Mouse (Mus musculus): Measurements from ENCODE around the gene Hoxa7. TPM values are rescaled to one million over a fixed set of nuclear protein-coding genes. Genes with fewer than 3 reads are reported as not detected.
A peak's percentile ranks its signal among the peaks of the same experiment; 100 is the strongest.

Hoxa7 gene
- polyA plus RNA-seq, 1 experiment from 2014 or later: not detected

DNA sequence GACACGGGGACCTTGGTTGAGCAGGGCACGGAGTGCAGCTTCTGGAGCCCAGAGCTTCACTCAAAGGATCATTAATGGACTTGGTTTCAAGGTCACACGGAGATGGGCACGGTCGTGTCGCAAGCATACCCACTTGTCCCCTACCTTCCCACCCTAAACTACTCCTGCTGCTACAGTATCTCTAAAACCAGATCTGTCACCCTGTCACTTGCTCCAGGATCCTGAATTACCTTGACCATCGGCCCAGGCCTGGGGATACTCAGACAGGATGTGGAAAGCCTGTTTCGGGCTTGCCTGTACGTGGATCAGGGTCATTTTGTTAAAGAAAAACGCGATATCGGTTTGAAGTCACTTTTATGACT, 12.0 kb downstream of the Hoxa7 start:
- Histone ChIP-seq H3K36me3 (ENCODE audit: poor library complexity, severe bottlenecking) (no peaks in the 10 kb centered on the region), H3K9me3 (replicated peaks) (no peaks in the 10 kb centered on the region), H3K9ac (no peak overlapping the region), H3K27me3 (peaks cover 100% of the 10 kb centered on the region), H3K4me1 (0 out of 2 replicates have a peak, but pooled peaks cover 8% of the 10 kb centered on the region), H3K4me3 (no peak overlapping the region), H3K27ac (no peak overlapping the region), H3K4me2 (no peak overlapping the region)
- WGBS: 5% methylated on average over 12 of the region's 12 CpGs
- ATAC-seq: no peak

GRCm38 (mm10) chr6:52208868-52209684, 12.6 kb downstream of the Hoxa7 start:
- peaks cover 100% of the 10 kb centered on the region for H3K27me3 ChIP-seq
- peaks cover 13% of the 10 kb centered on the region for H3K4me1 ChIP-seq
- H3K9me3 ChIP-seq (replicated peaks): no peaks in the 10 kb centered on the region
- no peak overlapping the region for H3K9ac ChIP-seq
- no peaks in the 10 kb centered on the region for H3K36me3 ChIP-seq (ENCODE audit: poor library complexity, severe bottlenecking)
- ATAC-seq: no peak
- H3K4me2 ChIP-seq: 0 out of 2 replicates have a peak overlapping the region, but pooled peaks have one; percentile 13
- H3K27ac ChIP-seq: no peak overlapping the region
- WGBS: 3% methylated on average over 18 of the region's 18 CpGs
- no peak overlapping the region for H3K4me3 ChIP-seq

- H3K4me2 ChIP-seq: 0 out of 2 replicates have a peak within 1 kb of the TSS, but pooled peaks have one; percentile 13
- no peak within 1 kb of the TSS for H3K4me3 ChIP-seq
- no peak within 1 kb of the TSS for H3K27ac ChIP-seq
- no peaks in the 10 kb centered on the region for H3K9me3 ChIP-seq (replicated peaks)
- H3K27me3 ChIP-seq: peaks cover 100% of the 10 kb centered on the region
- H3K4me1 ChIP-seq: peaks cover 20% of the 10 kb centered on the region
- no peak for ATAC-seq
- 1% methylated on average over 47 of the region's 47 CpGs for WGBS
- H3K9ac ChIP-seq: no peak within 1 kb of the TSS
- no peaks in the 10 kb centered on the region for H3K36me3 ChIP-seq (ENCODE audit: poor library complexity, severe bottlenecking)
Observed at GRCm38 (mm10) chr6:52208072-52208867, 13.4 kb downstream of the Hoxa7 start, which contains the start of gene Hoxa6. Gene Hoxa6, minus strand, starts transcription at chr6:52208722.

- no peak for ATAC-seq
- Histone ChIP-seq H3K4me3 (no peak overlapping the region), H3K36me3 (ENCODE audit: poor library complexity, severe bottlenecking) (no peaks in the 10 kb centered on the region), H3K9ac (no peak overlapping the region), H3K9me3 (replicated peaks) (no peaks in the 10 kb centered on the region), H3K27ac (no peak overlapping the region), H3K27me3 (peaks cover 100% of the 10 kb centered on the region), H3K4me2 (no peak overlapping the region), H3K4me1 (peaks cover 18% of the 10 kb centered on the region)
Observed at GRCm38 (mm10) chr6:52207684-52207976, 14.0 kb downstream of the Hoxa7 start.

DNA sequence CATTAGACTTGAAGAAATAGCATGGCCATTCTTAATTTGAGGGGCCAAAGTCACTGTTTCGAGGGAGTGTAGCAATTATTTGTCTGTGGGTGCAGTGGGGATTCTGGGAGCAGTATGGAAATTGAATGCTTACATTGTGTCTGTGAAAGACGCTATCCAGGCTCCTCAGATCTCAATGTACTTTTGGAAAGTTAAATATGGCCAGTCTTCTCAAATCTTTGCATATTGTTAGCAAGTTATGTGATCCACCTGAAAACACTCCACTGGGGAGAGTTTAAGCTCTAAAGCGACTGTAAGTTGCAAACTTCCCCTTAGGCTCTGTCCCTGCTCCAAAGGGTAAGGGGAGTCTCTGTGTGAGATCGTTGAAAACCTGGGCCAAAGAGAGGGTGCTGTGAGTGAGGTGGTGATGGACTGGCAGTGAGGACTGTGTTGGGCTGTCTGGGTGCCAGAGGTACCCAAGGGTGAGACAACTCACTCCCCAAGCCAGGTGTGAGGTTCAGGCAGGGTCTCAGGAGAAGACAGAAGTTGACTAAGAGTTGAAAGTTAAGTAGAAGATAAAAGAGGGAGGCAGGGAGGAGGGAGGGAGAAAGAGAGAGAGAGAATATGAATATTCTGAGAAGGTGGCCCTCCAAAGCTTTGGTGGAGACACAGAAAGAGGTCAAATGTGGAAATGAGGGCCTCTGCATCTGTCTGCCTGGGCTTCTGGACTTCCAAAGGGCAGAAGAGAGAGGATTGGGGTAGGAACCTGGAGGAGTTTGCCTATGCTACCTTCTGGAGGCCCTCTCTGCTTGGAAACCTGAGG, 14.6 kb downstream of the Hoxa7 start:
- Histone ChIP-seq H3K36me3 (ENCODE audit: poor library complexity, severe bottlenecking) (no peaks in the 10 kb centered on the region), H3K27me3 (peaks cover 100% of the 10 kb centered on the region), H3K4me2 (no peak overlapping the region), H3K4me3 (no peak overlapping the region), H3K9me3 (replicated peaks) (no peaks in the 10 kb centered on the region), H3K4me1 (peaks cover 18% of the 10 kb centered on the region), H3K9ac (no peak overlapping the region), H3K27ac (no peak overlapping the region)
- under 1% methylated on average over 4 of the region's 4 CpGs for WGBS
- no peak for ATAC-seq

- WGBS: 1% methylated on average over 55 of the region's 55 CpGs
- no peak for ATAC-seq
- Histone ChIP-seq H3K36me3 (ENCODE audit: poor library complexity, severe bottlenecking) (no peaks in the 10 kb centered on the region), H3K9ac (no peak overlapping the region), H3K4me3 (no peak overlapping the region), H3K27me3 (peaks cover 100% of the 10 kb centered on the region), H3K9me3 (replicated peaks) (no peaks in the 10 kb centered on the region), H3K4me2 (no peak overlapping the region), H3K27ac (no peak overlapping the region), H3K4me1 (peaks cover 18% of the 10 kb centered on the region)
Observed at GRCm38 (mm10) chr6:52205638-52206621, 15.7 kb downstream of the Hoxa7 start.

DNA sequence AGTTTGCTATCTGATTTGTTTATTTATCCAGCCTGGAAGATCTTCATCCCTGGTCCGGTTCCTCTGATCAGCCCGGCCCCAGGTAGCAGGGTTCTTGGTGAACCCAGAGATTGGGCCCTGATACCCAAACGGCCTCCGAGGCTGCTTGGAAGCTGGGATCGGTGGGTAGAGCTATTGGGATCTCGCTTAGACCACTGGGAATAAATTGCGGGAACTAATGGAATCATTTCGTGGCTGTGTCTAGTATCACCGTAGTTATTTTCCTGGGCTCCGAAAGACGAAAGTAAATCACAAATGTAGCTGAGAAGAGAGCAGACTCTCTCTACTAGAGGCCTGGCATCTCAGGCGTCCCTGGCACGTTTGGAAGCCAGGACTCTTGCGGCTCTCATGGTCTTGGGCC, 16.4 kb downstream of the Hoxa7 start:
- WGBS: 4% methylated on average over 14 of the region's 14 CpGs
- Histone ChIP-seq H3K4me1 (peaks cover 18% of the 10 kb centered on the region), H3K27ac (no peak overlapping the region), H3K4me3 (no peak overlapping the region), H3K4me2 (no peak overlapping the region), H3K27me3 (peaks cover 100% of the 10 kb centered on the region), H3K9ac (no peak overlapping the region), H3K9me3 (replicated peaks) (no peaks in the 10 kb centered on the region), H3K36me3 (ENCODE audit: poor library complexity, severe bottlenecking) (no peaks in the 10 kb centered on the region)
- ATAC-seq: no peak

- no peak for ATAC-seq
- Histone ChIP-seq H3K9me3 (replicated peaks) (no peaks in the 10 kb centered on the region), H3K27ac (no peak within 1 kb of the TSS), H3K4me3 (peak within 1 kb of the TSS; percentile 16), H3K4me2 (peak within 1 kb of the TSS; percentile 34), H3K4me1 (peaks cover 18% of the 10 kb centered on the region), H3K36me3 (ENCODE audit: poor library complexity, severe bottlenecking) (no peaks in the 10 kb centered on the region), H3K9ac (no peak within 1 kb of the TSS), H3K27me3 (peaks cover 100% of the 10 kb centered on the region)
- WGBS: under 1% methylated on average over 60 of the region's 65 CpGs
Observed at GRCm38 (mm10) chr6:52204050-52204752, 17.5 kb downstream of the Hoxa7 start, which contains the start of gene Hoxa5. Gene Hoxa5, minus strand, starts transcription at chr6:52204587.

- no peaks in the 10 kb centered on the region for H3K36me3 ChIP-seq (ENCODE audit: poor library complexity, severe bottlenecking)
- peak overlapping the region; percentile 34 for H3K4me2 ChIP-seq
- peaks cover 100% of the 10 kb centered on the region for H3K27me3 ChIP-seq
- no peak overlapping the region for H3K27ac ChIP-seq
- H3K4me3 ChIP-seq: peak overlapping the region; percentile 16
- H3K9ac ChIP-seq: no peak overlapping the region
- 0% methylated on average over 44 of the region's 46 CpGs for WGBS
- H3K9me3 ChIP-seq (replicated peaks): no peaks in the 10 kb centered on the region
- H3K4me1 ChIP-seq: peaks cover 14% of the 10 kb centered on the region
- no peak for ATAC-seq
Observed at GRCm38 (mm10) chr6:52203371-52204049, 18.1 kb downstream of the Hoxa7 start.

GRCm38 (mm10) chr6:52203121-52203370, 18.6 kb downstream of the Hoxa7 start:
- under 1% methylated on average over 10 of the region's 10 CpGs for WGBS
- no peak for ATAC-seq
- Histone ChIP-seq H3K4me2 (no peak overlapping the region), H3K27me3 (peaks cover 100% of the 10 kb centered on the region), H3K4me1 (peaks cover 13% of the 10 kb centered on the region), H3K9ac (no peak overlapping the region), H3K27ac (no peak overlapping the region), H3K36me3 (ENCODE audit: poor library complexity, severe bottlenecking) (no peaks in the 10 kb centered on the region), H3K4me3 (no peak overlapping the region), H3K9me3 (replicated peaks) (no peaks in the 10 kb centered on the region)

All from forebrain, embryonic 13.5 days (tissue).